Mouse (Mus musculus): ENCODE measurements at regions not wholly inside any gene's neighbourhood (a gene's known extent, or its start where the extent isn't known, plus 50 kb on each side); places are given as distances from the start of the nearest gene placed in this dataset.

DNA sequence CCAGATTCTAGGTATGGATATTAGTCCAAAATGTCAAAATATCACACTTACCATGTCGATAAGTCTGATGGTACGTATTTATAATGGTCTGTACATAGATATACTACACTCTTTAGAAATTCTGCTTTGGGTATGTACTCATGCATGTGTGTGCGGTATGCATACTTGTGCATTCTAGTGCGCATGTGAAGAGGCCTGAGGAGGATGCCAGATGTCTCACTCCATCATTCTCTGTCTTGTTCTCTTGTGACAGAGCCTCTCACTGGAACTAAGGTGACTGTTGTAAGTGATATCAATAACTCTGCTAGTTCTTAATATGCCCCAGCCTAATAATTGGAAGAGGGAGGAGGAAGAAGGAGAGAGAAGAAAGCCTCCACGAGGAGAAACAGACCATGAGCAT lies 52.5 kb upstream of the Pkn2 start:
- Histone ChIP-seq H3K4me3 (ENCODE audit: low read length) (no peak overlapping the region), H3K27me3 (ENCODE audit: control insufficient read depth, insufficient read depth, low read length) (no peaks in the 10 kb centered on the region), H3K9ac (ENCODE audit: low read length) (no peak overlapping the region), H3K9me3 (replicated peaks; ENCODE audit: control insufficient read depth, low read length) (no peaks in the 10 kb centered on the region), H3K36me3 (ENCODE audit: control insufficient read depth, insufficient read depth) (no peaks in the 10 kb centered on the region), H3K4me1 (ENCODE audit: control insufficient read depth, insufficient read depth, low read length) (no peaks in the 10 kb centered on the region), H3K27ac (ENCODE audit: low read length) (no peak overlapping the region), H3K4me2 (ENCODE audit: low read depth, low read length) (no peak overlapping the region)
- WGBS = 86% methylated on average over 5 of the region's 5 CpGs
- no peak for ATAC-seq (replicated peaks; ENCODE audit: extremely low read depth, insufficient read depth, low FRiP score)

DNA sequence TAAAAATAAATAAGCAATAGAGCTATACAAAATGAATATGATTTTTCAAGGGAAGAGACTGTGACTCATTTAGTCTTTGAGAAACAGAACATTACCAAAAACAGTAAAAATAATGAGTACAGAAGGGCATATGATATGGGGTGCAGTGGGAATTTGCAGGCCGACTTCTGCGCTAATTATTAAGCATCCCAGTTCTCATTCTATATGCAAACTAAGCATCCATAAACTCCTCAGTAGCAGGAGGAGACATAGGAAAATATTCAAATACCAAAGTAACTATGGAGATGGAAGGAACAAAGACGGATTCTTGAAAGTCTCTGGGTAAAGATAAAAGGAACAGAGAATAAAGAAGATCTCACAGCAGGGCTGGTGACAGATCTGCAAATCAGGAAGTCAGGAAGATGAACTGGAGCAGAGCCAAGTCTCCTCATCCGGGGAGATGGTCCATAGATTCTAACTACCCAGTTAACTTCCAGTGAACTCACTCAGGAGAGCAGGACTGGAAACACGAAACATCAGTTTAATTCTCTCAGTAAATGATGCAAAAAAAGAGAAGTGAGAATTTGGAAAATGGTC lies 52.0 kb upstream of the Pkn2 start:
- Histone ChIP-seq H3K36me3 (ENCODE audit: control insufficient read depth, insufficient read depth) (no peaks in the 10 kb centered on the region), H3K4me3 (ENCODE audit: low read length) (no peak overlapping the region), H3K4me1 (ENCODE audit: control insufficient read depth, insufficient read depth, low read length) (no peaks in the 10 kb centered on the region), H3K4me2 (ENCODE audit: low read depth, low read length) (no peak overlapping the region), H3K27ac (ENCODE audit: low read length) (no peak overlapping the region), H3K9me3 (replicated peaks; ENCODE audit: control insufficient read depth, low read length) (no peaks in the 10 kb centered on the region), H3K9ac (ENCODE audit: low read length) (no peak overlapping the region), H3K27me3 (ENCODE audit: control insufficient read depth, insufficient read depth, low read length) (no peaks in the 10 kb centered on the region)
- WGBS = 67% methylated on average over 5 of the region's 5 CpGs
- ATAC-seq (replicated peaks; ENCODE audit: extremely low read depth, insufficient read depth, low FRiP score) = no peak
